Mouse (Mus musculus) B cell, adult 2 months (primary cell): ENCODE data around the gene Cd40.

ENCODE experiments used
- DNase-seq, 2 experiments: peaks; one replicate each; pipeline ENCODE4 v3.0.0; 2022

Cd40 gene

DNA sequence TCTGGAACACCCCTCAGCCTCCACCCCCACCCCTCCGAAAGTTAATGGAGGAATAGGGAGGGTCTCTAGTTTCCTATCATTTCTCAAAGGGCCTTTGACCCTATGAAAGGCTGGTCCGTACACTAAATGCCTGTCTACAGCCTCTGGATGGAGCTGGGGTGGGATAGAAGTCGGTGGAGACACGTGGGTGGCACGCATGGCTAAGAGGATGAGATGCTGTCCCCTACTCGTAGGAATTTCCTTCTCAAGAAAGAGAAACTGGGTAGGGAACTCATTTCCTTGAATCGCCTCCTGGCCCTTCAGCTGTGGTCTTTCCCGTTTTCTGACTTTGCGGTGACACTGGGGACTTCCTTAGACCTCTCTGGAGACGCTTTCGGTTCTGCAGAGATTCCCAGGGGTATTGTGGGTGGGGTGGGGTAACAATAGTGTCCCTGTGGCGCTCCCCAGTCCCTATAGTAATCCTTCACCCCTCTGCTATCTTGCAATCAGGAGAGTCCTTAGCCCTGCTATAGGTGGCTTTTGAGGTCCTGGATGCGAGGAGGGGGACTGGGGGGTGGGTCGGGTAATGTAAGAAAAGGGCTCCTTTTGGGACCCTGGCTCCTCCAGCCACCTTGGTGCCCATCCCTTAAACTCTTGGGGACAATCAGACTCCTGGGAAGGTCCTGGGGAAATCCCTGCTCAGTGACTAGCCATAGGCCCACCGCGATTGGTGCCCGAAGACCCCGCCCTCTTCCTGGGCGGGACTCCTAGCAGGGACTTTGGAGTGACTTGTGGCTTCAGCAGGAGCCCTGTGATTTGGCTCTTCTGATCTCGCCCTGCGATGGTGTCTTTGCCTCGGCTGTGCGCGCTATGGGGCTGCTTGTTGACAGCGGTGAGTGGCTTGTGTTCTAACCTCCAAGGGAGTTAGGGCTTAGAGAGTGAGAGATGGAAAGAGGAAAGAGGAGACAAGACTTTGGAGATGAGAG, at the start of gene Cd40:
Cd40 (plus strand) TSS at position 740 of the 965 bp plus-strand sequence.
- DNase-seq: peak; percentile 89

- DNase-seq: no peak
These were observed 48.6 kb upstream of the Cd40 start for GRCm38 (mm10) chr2:165006813-165007212.

- DNase-seq: no peak
These were observed 47.4 kb upstream of the Cd40 start for GRCm38 (mm10) chr2:165007986-165008385.

- no peak for DNase-seq
These were observed 46.3 kb upstream of the Cd40 start for GRCm38 (mm10) chr2:165009161-165009560.

GRCm38 (mm10) chr2:165009581-165009980, 45.8 kb upstream of the Cd40 start:
- no peak for DNase-seq

DNA sequence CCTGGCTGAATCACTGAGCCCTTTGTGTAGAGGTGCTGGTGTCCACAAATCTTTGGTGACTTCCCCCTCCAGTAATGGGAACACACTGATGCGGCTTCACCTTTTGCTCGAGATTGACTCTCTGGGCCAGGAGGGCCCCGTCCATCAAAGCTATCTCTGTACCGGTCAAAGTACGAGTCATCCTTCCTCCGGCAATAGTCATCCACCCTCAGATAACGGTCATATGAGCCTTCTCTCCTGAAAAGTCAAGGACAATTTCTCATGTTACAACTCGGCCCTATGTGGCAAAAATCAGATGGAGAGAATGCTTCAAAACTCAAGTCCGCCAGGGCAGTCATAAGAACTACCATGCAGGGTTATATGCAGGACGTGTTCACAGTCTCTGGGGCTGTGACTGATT, 45.1 kb upstream of the Cd40 start:
- no peak for DNase-seq

GRCm38 (mm10) chr2:165014935-165015334, 40.5 kb upstream of the Cd40 start:
- no peak for DNase-seq

GRCm38 (mm10) chr2:165020490-165020889, 34.9 kb upstream of the Cd40 start:
- DNase-seq: no peak

DNA sequence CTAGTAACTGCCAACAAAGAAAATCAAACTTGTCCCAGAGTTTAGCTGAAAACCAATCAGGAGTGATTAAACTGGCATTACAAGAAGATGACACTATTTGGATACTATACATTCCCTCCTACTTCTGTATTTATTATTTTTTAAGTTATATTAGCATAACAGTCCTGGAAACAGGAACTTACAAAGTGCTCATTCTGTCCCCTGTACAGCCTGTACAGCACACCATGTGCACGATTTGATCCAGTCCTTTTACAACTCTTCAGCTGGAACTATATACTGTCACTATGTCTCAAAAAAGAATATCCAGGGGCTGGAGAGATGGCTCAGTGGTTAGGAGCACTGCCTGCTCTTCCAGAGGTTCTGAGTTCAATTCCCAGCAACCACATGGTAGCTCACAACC, 28.3 kb upstream of the Cd40 start:
- DNase-seq: no peak

GRCm38 (mm10) chr2:165032533-165032932, 22.9 kb upstream of the Cd40 start:
- DNase-seq: no peak

DNA sequence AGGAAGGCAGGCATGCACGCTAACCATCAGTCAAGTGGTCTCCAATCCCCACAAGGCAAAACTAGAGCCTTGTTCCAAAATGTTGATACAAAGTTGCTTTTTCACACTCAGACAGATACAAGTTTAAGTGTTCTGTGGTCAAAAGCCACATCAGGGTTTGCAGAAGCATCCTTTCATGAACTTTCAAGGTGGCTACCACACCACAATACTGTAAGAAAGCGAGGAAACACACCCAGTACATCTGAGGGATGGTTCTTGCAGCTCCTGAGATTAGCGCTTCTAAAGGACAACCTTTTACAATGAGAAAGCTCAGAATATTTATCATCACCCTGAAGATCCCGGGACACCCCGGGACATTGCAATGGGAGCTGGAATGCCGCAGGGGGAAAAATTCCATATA, 22.1 kb upstream of the Cd40 start:
- DNase-seq: no peak

GRCm38 (mm10) chr2:165034131-165035057, 21.0 kb upstream of the Cd40 start, which contains the start of gene Ncoa5:
Ncoa5 (minus strand) TSS chr2:165034867.
- DNase-seq: peak; percentile 95 to 96

GRCm38 (mm10) chr2:165035058-165035431, 20.4 kb upstream of the Cd40 start:
- DNase-seq: no peak

DNA sequence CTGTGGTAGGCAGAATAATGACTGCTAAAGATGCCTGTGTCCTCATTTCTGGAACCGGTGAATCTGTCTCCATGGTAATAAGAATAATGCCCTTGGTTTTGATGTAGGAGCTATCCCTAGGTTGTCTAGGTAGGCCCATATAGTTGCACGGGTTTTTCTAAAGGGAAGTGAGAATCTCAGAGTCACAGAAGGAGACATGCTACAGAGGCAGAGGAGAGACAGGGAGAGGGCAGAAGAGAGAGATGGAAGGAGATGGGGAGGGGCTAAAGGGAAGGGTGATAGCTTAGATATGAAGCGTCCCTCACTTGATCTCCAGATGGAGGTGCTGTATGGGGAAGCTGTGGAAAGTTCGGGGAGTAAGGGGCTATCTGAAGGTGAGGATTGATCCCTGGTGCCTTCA, 18.0 kb upstream of the Cd40 start:
- no peak for DNase-seq

DNA sequence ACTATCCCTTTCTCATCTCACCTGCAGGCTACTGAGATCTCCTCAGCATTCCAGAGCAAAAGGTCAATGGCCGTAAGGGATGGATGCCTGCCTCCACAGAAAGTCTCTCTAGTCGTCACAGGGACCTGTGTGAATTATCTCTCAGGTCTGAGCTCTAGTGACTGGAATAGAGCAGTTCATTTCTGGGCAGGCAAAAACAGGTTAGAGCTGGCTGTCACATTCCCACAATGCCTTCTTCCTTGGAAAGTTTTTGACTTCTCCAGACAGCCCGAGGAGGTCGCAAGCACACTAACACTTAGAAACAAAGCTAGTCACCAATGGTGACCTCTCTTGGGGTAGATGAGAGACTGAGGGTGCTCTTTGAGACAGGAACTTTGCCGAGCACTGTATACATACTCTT, 13.3 kb upstream of the Cd40 start:
- DNase-seq: no peak

DNA sequence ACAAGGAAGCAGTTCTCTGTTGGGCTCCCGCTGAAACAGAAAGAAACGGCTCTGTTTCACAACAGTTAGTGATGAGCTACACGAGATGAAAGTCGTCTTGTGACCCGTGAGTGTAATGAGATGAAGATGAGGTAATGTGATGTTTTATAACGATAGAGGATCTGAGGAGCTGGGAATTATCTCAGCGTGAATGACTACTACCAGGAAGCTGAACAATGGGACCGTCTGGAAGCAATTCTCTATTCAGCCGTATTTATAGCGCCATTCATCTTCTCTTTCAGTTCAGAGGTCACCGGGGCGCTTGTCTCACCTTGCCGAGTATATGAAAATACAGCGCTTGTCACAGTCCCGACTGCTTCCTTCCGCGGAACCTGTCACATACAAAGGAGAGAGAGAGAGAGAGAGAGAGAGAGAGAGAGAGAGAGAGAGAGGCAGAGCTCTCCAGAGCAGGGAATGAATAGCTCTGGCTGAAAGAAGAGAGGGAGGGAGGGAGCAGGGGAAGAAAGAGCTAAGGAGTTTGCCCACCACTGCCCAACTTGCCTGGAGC, 12.3 kb upstream of the Cd40 start:
- DNase-seq: peak in 1 of 2 experiments; percentile 15

DNA sequence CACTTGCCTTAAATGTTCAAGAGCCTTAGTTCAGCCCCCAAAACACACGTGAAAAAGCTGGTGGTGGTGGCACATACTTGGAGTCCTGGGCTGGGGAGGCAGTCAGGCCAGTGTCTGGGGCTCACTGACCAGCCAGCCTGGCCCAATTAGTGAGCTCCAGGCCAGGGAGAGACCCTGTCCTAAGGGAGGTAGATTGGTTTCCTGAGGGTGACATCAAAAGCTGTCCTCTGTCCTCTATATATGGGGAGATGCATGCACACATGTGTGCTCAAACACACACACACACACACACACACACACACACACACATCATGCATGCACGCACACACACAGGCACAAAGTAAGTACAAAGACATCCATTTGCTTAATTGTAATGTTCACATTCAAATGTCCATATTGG, 11.7 kb upstream of the Cd40 start:
- DNase-seq: no peak

- DNase-seq: no peak
These were observed 6.4 kb upstream of the Cd40 start for GRCm38 (mm10) chr2:165049044-165049443.

- DNase-seq: no peak
These were observed 4.4 kb upstream of the Cd40 start for GRCm38 (mm10) chr2:165050826-165051548.

GRCm38 (mm10) chr2:165051566-165051965, 3.9 kb upstream of the Cd40 start:
- no peak for DNase-seq

DNA sequence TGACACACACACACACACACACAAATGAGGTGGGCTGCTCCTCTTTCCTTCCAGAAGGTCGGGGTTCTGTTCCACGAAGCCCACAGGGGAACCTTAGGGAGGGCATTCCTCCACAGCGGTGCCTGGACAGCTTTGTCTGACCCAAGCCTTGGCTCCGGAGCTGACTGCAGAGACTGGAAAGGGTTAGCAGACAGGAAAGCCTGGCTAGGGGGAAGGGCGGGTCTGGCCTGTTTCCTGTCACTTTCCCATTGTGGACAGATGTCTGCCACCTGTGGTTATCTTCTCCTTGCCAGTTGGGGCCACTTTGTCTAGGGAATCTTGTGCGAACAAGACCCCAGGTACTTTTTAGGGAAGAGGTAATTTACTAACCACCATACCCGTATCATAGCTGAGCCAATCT, 478 bp downstream of the Cd40 start:
- peak; percentile 62 to 67 for DNase-seq

- DNase-seq: peak; percentile 79 to 84
These were observed 1.1 kb downstream of the Cd40 start for GRCm38 (mm10) chr2:165056377-165057085.
